Mouse (Mus musculus) heart, adult 2 months (tissue): ENCODE data around the gene Gabarap.

ENCODE experiments used
- CTCF ChIP-seq: fragments of 200-600 bp; IDR thresholded peaks from 2 replicates; pipeline ENCODE4 v1.8.1; 2022; ENCODE audit warnings: antibody characterized with exemption, mild to moderate bottlenecking, moderate library complexity
- EP300 ChIP-seq: fragments of 200-500 bp; IDR thresholded peaks from 2 replicates; pipeline ENCODE4 v1.6.1; 2011; ENCODE audit warnings: low read depth, low read length, control low read depth; ENCODE audit not compliant: insufficient read depth
- POLR2A ChIP-seq: fragments of 200-500 bp; IDR thresholded peaks from 2 replicates; pipeline ENCODE4 v1.6.1; 2011; ENCODE audit warnings: mild to moderate bottlenecking, low read depth, low read length, control low read depth; ENCODE audit not compliant: insufficient read depth

- TF ChIP-seq CTCF (no peak), POLR2A (no peak), EP300 (no peak)
Measured at GRCm38 (mm10) chr11:70016669-70017068, 25.7 kb downstream of the Gabarap start, which contains the start of gene Dlg4.
